Mouse (Mus musculus) embryonic facial prominence, embryonic 12.5 days (tissue): ENCODE data around the gene A430078G23Rik. TPM values are rescaled to one million over a fixed set of nuclear protein-coding genes. Genes with fewer than 3 reads are reported as not detected.

ENCODE experiments used
- ATAC-seq: fragments of 200-750 bp; cut with Nextera tagmentation; 2 replicates; pipeline ENCODE4 v1.8.0; 2017; ENCODE audit not compliant: insufficient number of reproducible peaks, insufficient read depth, low FRiP score, low TSS enrichment
- H3K27ac ChIP-seq: fragments of 300-500 bp; sonication (generic); 2 replicates; pipeline ENCODE4 v1.5.1; 2016; ENCODE audit warnings: mild to moderate bottlenecking
- H3K27me3 ChIP-seq: fragments of 300-500 bp; sonication (generic); 2 replicates; pipeline ENCODE4 v1.6.1; 2016; ENCODE audit warnings: mild to moderate bottlenecking, moderate library complexity
- H3K36me3 ChIP-seq: fragments of 300-500 bp; sonication (generic); 2 replicates; pipeline ENCODE4 v1.6.1; 2016; ENCODE audit warnings: mild to moderate bottlenecking
- H3K4me1 ChIP-seq: fragments of 300-500 bp; sonication (generic); 2 replicates; pipeline ENCODE4 v1.6.1; 2016
- H3K4me2 ChIP-seq: fragments of 300-500 bp; sonication (generic); replicated peaks from 2 replicates; pipeline ENCODE4 v1.6.1; 2016; ENCODE audit warnings: mild to moderate bottlenecking, moderate library complexity
- H3K4me3 ChIP-seq: fragments of 300-500 bp; sonication (generic); 2 replicates; pipeline ENCODE4 v1.5.1; 2016; ENCODE audit warnings: mild to moderate bottlenecking
- H3K9ac ChIP-seq: fragments of 300-500 bp; sonication (generic); 2 replicates; pipeline ENCODE4 v1.6.1; 2016; ENCODE audit warnings: mild to moderate bottlenecking, moderate library complexity
- H3K9me3 ChIP-seq: fragments of 300-500 bp; sonication (generic); 2 replicates; pipeline ENCODE4 v1.6.1; 2016; ENCODE audit warnings: mild to moderate bottlenecking, moderate library complexity
- WGBS: fragments of 180-500 bp; shearing (Covaris S2); methylation state at CpG from one replicate; pipeline ENCODE4 v1.1.7; 2016; 5-methylcytosine and 5-hydroxymethylcytosine counted together
- polyA plus RNA-seq: library from polyadenylated mRNA; unstranded; fragments of >200 nt; fragmentation: Nextera tagmentation; extraction: Ambion mirVana; gene quantifications from 2 replicates; pipeline ENCODE4 v1.2.1, GENCODE M21; 2016

The A430078G23Rik gene
- polyA plus RNA-seq, 1 experiment from 2014 or later, result not detected

DNA sequence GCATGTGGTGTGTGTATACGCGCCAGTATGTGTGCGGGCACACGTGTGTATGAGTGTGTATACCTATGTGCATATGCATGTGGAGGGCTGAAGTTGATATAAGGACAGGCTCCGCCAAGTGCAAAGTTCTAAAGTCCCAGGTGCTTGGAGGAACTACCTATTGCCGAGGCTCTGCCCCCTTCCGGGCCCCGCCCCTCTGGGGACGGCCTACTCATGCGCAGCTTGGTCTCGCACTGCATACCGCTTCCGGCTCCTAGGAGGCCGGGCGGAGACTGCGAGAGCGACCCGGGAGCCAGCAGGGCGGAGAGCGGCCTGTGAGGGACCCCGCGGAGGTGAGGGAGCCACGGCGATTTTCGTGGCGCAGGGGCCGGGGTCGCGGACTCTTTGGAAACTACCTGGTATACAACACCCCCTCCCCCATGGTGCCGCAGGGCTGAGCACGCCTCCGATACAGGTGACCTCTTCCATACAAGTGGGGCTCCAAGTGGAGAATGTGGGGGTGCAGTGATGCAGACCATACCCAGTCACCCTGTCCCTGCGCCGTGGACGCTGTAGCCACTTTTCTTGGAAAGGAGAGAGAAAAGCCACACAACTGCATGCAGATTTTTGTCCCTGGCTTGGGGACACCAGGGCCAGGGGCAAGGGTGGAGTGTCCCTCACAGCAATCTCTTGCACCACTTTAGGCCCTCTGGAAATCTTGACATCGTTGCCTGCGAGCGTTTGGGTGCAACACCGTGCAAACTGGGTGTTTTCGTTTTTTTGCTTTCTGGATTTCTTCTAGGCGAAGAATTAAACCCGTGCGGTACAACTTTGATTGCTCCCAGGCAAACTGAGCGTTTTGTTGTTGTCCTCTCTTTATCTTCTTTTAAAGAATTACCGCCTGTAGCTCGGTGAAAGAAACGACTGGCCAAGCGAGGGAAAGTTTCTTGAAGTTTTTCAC, 39.8 kb downstream of the A430078G23Rik start, which contains the start of gene Arhgef18:
Arhgef18 (plus strand) TSS at position 236 of the 940 bp plus-strand sequence.
- peak; percentile 99 for ATAC-seq
- Histone ChIP-seq H3K36me3 (no peaks in the 10 kb centered on the region; the same call in 1 of the 2 replicates), H3K9ac (peak within 1 kb of the TSS; percentile 72), H3K27me3 (no peaks in the 10 kb centered on the region), H3K9me3 (no peaks in the 10 kb centered on the region), H3K27ac (peak within 1 kb of the TSS; percentile 41; the same call in 1 of the 2 replicates), H3K4me2 (peak within 1 kb of the TSS; percentile 87), H3K4me1 (peaks cover 25% of the 10 kb centered on the region), H3K4me3 (peak within 1 kb of the TSS; percentile 78)
- under 1% methylated on average over 48 of the region's 48 CpGs for WGBS

DNA sequence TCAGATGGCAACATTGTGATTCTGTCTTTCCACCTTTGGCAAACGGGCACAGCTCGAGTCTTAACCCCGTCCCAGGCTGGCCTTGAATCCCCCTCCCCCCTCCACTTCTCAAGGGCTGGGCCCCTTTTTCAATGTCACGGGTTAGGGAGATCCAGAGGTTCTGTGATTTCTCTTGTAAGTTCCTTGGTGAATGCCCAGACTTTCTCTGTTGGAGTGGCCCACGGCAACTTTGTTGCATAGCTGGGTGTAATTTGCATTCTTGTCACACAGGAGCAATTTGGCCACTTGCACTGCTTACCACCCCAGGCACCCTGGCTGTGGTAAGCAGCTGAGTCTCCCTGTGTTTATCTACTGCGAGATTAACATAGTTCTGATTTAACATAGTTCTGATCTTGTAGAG, 41.4 kb downstream of the A430078G23Rik start:
- no peak overlapping the region for H3K9ac ChIP-seq

DNA sequence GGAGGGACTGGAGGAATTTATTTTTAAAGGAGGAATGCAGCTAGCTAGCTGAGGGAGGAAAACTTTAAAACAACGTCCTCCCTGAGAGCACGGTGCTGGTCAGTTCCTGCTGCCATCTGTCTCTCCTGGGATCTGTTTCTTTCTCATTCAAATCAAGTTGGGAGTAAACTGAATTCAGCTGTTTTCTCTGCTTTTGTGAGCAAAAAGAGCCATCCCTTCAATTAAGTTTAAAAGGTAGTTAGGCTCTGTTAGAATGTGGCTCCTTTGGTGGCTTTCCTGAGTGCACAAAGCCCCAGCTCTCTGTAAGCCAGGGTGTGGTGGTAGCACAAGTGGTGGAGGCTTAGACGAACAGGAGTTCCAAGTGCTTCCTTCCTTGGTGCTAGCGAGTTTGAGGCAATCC, 42.0 kb downstream of the A430078G23Rik start:
- no peak for ATAC-seq
- 17% methylated on average over 4 of the region's 4 CpGs for WGBS
- peaks cover 25% of the 10 kb centered on the region for H3K4me1 ChIP-seq
- peak overlapping the region; percentile 87; the same call in 1 of the 2 replicates for H3K4me2 ChIP-seq
- no peaks in the 10 kb centered on the region for H3K27me3 ChIP-seq
- no peaks in the 10 kb centered on the region for H3K9me3 ChIP-seq
- no peak overlapping the region for H3K27ac ChIP-seq
- H3K36me3 ChIP-seq, result no peaks in the 10 kb centered on the region; the same call in 1 of the 2 replicates
- H3K9ac ChIP-seq, result 0 out of 2 replicates have a peak overlapping the region, but pooled peaks have one; percentile 4
- no peak overlapping the region for H3K4me3 ChIP-seq

More for the DNA sequence above, 41.4 kb downstream of the A430078G23Rik start:
- no peak overlapping the region for H3K4me3 ChIP-seq
- H3K4me1 ChIP-seq, result peaks cover 25% of the 10 kb centered on the region
- ATAC-seq, result no peak
- no peaks in the 10 kb centered on the region for H3K9me3 ChIP-seq
- H3K27ac ChIP-seq, result no peak overlapping the region
- H3K4me2 ChIP-seq, result peak overlapping the region; percentile 87; the same call in 1 of the 2 replicates
- H3K27me3 ChIP-seq, result no peaks in the 10 kb centered on the region
- H3K36me3 ChIP-seq, result no peaks in the 10 kb centered on the region; the same call in 1 of the 2 replicates
- 14% methylated on average over 6 of the region's 6 CpGs for WGBS

DNA sequence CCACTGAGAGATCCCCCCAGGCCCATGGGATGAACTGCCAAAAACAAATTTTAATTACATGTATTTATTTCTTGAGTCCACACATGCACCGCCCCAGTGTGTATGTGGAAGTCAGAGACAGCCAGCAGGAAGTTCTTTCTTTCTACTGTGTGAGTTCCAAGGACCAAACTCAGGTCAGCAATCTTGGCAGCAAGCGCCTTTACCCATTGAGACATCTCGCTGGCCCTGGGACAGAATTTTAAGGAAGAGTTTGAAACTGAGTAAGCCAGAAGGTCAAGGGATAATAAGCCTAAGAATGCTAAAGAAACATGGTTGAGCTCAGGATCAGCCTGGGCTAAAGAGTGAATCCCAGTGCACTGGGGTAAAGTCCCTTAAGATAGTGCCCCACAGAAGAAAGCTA, 44.4 kb downstream of the A430078G23Rik start:
- Histone ChIP-seq H3K4me1 (peaks cover 21% of the 10 kb centered on the region), H3K27me3 (no peaks in the 10 kb centered on the region), H3K4me3 (no peak overlapping the region), H3K27ac (no peak overlapping the region), H3K36me3 (peaks cover 3% of the 10 kb centered on the region; the same call in 1 of the 2 replicates), H3K9ac (no peak overlapping the region), H3K9me3 (no peaks in the 10 kb centered on the region), H3K4me2 (no peak overlapping the region)
- ATAC-seq, result no peak
- WGBS, result 91% methylated on average over 3 of the region's 3 CpGs

DNA sequence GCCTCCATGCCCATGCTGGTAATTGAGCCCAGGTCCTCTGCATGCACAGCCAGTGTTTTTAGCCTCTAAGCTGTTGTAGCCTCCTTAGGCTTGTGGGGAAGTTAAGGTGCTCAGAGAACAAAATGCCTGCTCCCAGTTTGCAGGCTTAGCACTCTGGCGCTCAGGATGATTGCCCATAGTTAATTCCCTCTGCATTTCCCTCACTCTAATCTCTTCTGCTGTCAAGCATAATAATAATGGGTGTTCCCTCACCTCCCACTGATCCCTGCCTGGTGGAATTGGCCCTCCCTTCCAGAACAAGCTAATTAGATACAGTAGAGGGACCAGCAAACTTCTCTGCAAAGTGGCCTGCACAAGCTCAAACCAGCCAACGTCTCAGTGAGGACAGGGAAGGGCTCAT, 47.3 kb downstream of the A430078G23Rik start:
- Histone ChIP-seq H3K27me3 (no peaks in the 10 kb centered on the region), H3K36me3 (peaks cover 3% of the 10 kb centered on the region; the same call in 1 of the 2 replicates), H3K4me1 (no peaks in the 10 kb centered on the region), H3K4me3 (no peak overlapping the region), H3K27ac (no peak overlapping the region), H3K9me3 (no peaks in the 10 kb centered on the region), H3K4me2 (no peak overlapping the region), H3K9ac (no peak overlapping the region)
- 23% methylated on average over 2 of the region's 2 CpGs for WGBS
- ATAC-seq, result no peak

DNA sequence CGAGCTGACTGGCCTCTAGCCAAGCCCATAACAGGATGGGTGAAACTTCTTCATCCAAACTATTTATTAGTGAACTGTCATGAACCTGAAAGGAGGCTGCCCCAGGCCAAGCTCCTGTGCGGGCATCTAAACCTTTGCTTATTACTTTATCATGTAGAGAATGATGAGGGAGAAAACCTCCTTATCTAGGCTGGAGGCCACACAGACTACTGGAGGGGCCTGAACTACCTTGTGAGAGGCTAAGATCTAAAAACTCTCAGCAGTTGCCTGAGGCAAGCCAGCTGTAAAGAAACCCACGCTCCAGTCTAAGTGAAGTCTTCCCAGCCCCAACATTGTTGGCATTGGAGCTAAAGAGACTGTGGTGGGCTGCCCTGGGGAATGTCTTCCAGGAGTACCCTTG, 54.2 kb downstream of the A430078G23Rik start:
- Histone ChIP-seq H3K27ac (no peak overlapping the region), H3K9ac (no peak overlapping the region), H3K4me1 (no peaks in the 10 kb centered on the region), H3K9me3 (no peaks in the 10 kb centered on the region), H3K4me3 (no peak overlapping the region), H3K36me3 (no peaks in the 10 kb centered on the region), H3K4me2 (no peak overlapping the region), H3K27me3 (no peaks in the 10 kb centered on the region)
- no peak for ATAC-seq
- 77% methylated on average over 3 of the region's 3 CpGs for WGBS

DNA sequence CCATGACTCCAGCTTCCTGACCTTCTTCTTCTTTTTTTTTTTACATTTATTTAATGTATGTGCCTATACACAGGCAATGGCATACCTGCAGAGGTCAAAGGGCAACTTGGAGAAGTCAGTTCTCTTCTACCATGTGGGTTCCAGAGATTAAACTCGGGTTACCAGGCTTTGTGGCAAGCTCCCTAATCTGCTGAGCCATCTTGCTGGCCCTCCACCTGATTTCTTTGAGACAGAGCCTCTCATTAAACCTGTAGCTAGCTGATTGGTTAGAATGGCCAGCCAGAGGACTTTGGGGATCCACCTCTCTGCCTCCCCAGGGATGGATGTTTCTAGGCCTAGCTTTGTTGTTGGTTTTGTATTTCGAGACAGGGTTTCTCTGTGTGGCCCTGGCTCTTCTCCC, 57.9 kb downstream of the A430078G23Rik start:
- no peak overlapping the region for H3K4me3 ChIP-seq
- 70% methylated on average over 2 of the region's 2 CpGs for WGBS
- no peak overlapping the region for H3K27ac ChIP-seq
- H3K9ac ChIP-seq, result no peak overlapping the region
- ATAC-seq, result no peak
- no peak overlapping the region for H3K4me2 ChIP-seq
- H3K9me3 ChIP-seq, result no peaks in the 10 kb centered on the region
- no peaks in the 10 kb centered on the region for H3K4me1 ChIP-seq
- no peaks in the 10 kb centered on the region for H3K36me3 ChIP-seq
- H3K27me3 ChIP-seq, result no peaks in the 10 kb centered on the region

DNA sequence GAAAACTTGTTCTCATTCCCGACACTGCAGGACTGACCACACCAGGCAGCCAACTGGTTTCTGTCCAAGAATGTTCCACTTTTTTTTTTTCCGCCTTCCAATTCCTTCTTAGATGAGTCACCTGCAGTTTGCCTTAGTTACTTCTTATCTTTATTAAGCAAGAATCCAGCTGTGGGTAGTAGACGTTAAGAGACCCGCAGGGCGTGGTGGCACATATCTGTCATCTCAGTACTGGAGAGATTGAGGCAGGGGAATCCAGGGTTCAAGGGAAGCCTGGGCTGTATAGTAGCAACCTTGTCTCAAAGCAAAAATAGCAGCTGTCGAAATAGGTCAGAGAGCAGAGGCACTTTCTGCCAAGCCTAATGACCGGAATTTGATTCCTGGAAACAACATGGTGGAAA, 58.7 kb downstream of the A430078G23Rik start:
- no peaks in the 10 kb centered on the region for H3K36me3 ChIP-seq
- no peak for ATAC-seq
- 91% methylated on average over 7 of the region's 7 CpGs for WGBS
- no peaks in the 10 kb centered on the region for H3K27me3 ChIP-seq
- no peaks in the 10 kb centered on the region for H3K9me3 ChIP-seq
- H3K9ac ChIP-seq, result no peak overlapping the region
- no peak overlapping the region for H3K4me3 ChIP-seq
- H3K27ac ChIP-seq, result no peak overlapping the region
- H3K4me1 ChIP-seq, result no peaks in the 10 kb centered on the region; the same call in 1 of the 2 replicates
- H3K4me2 ChIP-seq, result no peak overlapping the region

DNA sequence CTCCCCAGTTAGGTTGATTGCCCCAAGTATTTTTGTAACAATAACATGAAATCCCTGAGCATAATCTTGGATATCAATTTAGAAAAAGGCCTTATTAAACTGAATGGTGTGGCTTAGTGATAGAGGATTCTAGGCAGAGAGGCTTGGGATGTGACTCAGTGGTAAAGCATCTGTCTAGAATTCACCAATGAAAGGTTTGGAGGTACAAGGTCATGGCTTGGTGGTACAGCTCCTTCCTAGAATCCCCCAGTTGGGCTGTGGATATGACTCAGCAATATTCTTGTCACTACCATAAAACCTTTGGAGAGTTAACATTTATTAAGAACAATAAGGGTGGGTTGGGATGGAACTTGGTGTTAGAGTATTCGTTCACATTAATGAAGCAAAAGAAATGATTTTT, 59.6 kb downstream of the A430078G23Rik start:
- no peaks in the 10 kb centered on the region for H3K36me3 ChIP-seq
- ATAC-seq, result no peak
- H3K4me2 ChIP-seq, result no peak overlapping the region
- no peak overlapping the region for H3K4me3 ChIP-seq
- H3K9me3 ChIP-seq, result no peaks in the 10 kb centered on the region
- peaks cover 6% of the 10 kb centered on the region for H3K4me1 ChIP-seq
- H3K27me3 ChIP-seq, result no peaks in the 10 kb centered on the region
- no peak overlapping the region for H3K27ac ChIP-seq
- 96% methylated on average over 1 of the region's 1 CpGs for WGBS
- no peak overlapping the region for H3K9ac ChIP-seq

DNA sequence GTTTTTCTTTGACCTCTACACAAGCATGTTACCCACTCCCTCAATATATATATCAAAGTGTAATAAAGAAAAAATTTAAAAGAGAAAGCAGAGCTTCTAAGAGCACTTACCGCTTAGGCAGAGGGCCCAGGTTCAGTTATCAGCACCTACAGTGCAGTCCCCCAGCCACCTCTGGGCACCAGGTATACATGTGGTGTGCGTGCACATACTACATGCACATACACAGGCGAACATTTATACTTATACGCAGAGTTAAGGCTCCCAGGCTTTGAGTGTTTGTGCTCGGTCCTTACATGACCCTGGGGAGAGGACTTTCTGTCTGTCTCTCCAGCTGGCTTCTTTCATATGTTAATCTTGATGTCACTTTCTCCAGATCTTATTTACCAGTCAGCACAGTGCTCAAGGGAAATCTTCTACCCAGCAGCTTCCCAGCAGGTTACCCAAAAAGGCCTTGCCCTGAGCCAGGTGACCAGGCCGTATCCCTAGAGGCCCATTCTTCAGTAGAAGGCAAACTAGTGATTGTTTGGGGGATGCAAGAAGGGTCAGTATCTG, 61.5 kb downstream of the A430078G23Rik start:
- 60% methylated on average over 6 of the region's 6 CpGs for WGBS
- H3K9ac ChIP-seq, result no peak overlapping the region
- H3K36me3 ChIP-seq, result no peaks in the 10 kb centered on the region
- no peak overlapping the region for H3K4me2 ChIP-seq
- H3K9me3 ChIP-seq, result no peaks in the 10 kb centered on the region
- no peak for ATAC-seq
- H3K4me3 ChIP-seq, result no peak overlapping the region
- H3K27me3 ChIP-seq, result no peaks in the 10 kb centered on the region
- H3K4me1 ChIP-seq, result peaks cover 13% of the 10 kb centered on the region
- H3K27ac ChIP-seq, result no peak overlapping the region

DNA sequence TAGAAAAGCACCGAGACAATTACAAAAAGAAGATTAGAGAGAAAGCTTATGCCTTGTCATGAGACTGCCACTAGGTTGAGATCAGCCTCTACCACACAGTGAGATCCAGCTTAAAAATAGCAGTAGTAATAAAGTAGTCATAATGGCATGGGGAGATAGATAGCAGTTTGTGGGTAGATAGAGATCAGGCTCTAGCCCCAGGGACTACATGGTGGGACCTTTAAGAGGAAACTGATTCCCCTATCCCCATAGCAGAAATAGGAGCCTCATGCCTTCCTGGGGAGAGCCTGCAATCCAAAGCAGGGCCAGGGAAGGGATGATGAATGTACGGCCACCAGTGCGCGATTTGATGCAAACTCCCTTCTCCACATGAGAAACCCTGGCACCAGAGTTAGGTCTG, 62.0 kb downstream of the A430078G23Rik start:
- WGBS, result 71% methylated on average over 4 of the region's 4 CpGs
- no peak overlapping the region for H3K4me3 ChIP-seq
- no peaks in the 10 kb centered on the region for H3K27me3 ChIP-seq
- H3K9ac ChIP-seq, result no peak overlapping the region
- ATAC-seq, result no peak
- H3K4me2 ChIP-seq, result no peak overlapping the region
- H3K27ac ChIP-seq, result no peak overlapping the region
- peaks cover 15% of the 10 kb centered on the region for H3K4me1 ChIP-seq
- H3K36me3 ChIP-seq, result no peaks in the 10 kb centered on the region
- H3K9me3 ChIP-seq, result no peaks in the 10 kb centered on the region

DNA sequence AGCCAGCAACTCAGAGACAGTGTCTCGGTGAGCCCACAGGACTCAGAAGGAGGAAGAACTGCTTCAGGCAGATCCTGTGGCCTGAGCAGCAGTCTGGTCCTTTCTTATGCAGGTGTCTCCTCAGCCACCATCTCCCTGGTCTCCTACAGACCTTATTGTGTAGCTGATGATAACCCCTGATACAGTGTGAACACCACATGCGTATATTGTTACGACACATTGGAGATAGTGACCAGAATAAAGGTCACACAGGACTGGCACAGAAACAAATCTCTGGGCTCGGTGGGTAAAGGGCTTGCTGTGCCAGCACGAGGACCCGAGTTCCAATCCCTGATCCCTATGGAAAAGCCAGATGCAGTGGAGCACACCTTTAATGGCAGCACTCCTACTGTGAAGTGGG, 62.4 kb downstream of the A430078G23Rik start:
- no peak for ATAC-seq
- H3K9me3 ChIP-seq, result no peaks in the 10 kb centered on the region
- peaks cover 16% of the 10 kb centered on the region for H3K4me1 ChIP-seq
- H3K36me3 ChIP-seq, result no peaks in the 10 kb centered on the region
- no peaks in the 10 kb centered on the region for H3K27me3 ChIP-seq
- H3K27ac ChIP-seq, result no peak overlapping the region
- H3K4me3 ChIP-seq, result no peak overlapping the region
- no peak overlapping the region for H3K9ac ChIP-seq
- 91% methylated on average over 6 of the region's 6 CpGs for WGBS
- no peak overlapping the region for H3K4me2 ChIP-seq
